Mouse (Mus musculus): ENCODE measurements around the gene Tspan3.

DNA sequence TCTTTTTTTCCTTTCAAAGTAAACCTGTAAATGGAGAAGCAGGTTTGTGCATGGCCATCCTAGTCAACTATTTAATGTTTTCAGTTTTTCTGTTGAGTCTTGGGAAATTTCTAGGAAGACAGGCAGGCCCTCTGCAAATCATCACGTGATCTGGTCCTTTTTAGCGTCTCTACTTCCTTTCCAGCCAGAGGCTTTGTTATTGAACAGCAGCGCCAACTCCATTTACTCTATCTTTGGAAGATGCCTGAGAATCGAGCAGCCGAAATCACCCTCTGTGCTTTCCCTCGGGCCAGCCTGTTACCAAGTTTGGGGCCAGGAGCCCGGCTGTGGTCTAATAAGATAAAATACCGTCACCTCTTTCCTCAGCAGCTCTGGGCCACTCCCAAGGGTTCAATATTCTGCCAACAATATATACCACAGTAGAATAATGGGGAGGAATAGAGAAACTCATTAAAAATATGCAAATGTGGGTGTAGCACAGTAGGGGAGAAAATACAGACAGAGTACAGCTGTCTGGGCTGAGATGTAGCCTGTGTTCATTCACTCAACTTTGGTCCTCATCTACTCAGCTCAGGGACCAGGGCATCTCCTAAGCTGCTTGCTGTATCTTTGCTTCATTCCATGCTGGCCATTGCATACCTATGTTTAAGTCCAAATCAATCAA lies 15.0 kb upstream of the Tspan3 start:
- TF ChIP-seq POLR2A (IDR thresholded peaks at IDR 0.05; ENCODE audit: extremely low read depth, insufficient read depth, low read length), result no peak
- TF ChIP-seq CTCF (IDR thresholded peaks at IDR 0.05; ENCODE audit: extremely low read depth, insufficient read depth, low read length), result no peak
